Comparison of ENCODE assay signal across 8 mouse cellular contexts in genomic region chr6:33059276-33059675, GRCm38 (mm10). TPM values are rescaled to one million over a fixed set of nuclear protein-coding genes. Genes with fewer than 3 reads are reported as not detected.
DNase-seq lines count a peak whose midpoint lies in the region; ATAC-seq lines count a peak whose summit lies in the region.

No protein-coding gene starts in this region.

- H3K4me1 ChIP-seq in forebrain, embryonic 15.5 days: peaks cover 17% of the 10 kb centered on the region
- peaks cover 46% of the 10 kb centered on the region for H3K4me1 ChIP-seq in liver, embryonic 13.5 days (replicated peaks)

- H3K9ac ChIP-seq in forebrain, embryonic 15.5 days (replicated peaks): peak overlapping the region; percentile 76
- peak overlapping the region; percentile 89 for H3K9ac ChIP-seq in liver, embryonic 13.5 days

- peak overlapping the region; percentile 84 for H3K4me3 ChIP-seq in forebrain, embryonic 15.5 days
- peak overlapping the region; percentile 91 for H3K4me3 ChIP-seq in liver, embryonic 13.5 days (replicated peaks)

- H3K27me3 ChIP-seq in forebrain, embryonic 15.5 days: no peaks in the 10 kb centered on the region
- no peaks in the 10 kb centered on the region for H3K27me3 ChIP-seq in liver, embryonic 13.5 days

- peaks cover 7% of the 10 kb centered on the region; the same call in 1 of the 2 replicates for H3K36me3 ChIP-seq in forebrain, embryonic 15.5 days
- peaks cover 11% of the 10 kb centered on the region for H3K36me3 ChIP-seq in liver, embryonic 13.5 days

- H3K27ac ChIP-seq in forebrain, embryonic 15.5 days (replicated peaks): no peak overlapping the region
- H3K27ac ChIP-seq in liver, embryonic 13.5 days: peak overlapping the region; percentile 80

- ATAC-seq in forebrain, embryonic 15.5 days (replicated peaks): no peak
- no peak for ATAC-seq in liver, embryonic 13.5 days (ENCODE audit: low read depth)
- ATAC-seq in megakaryocyte progenitor cell, adult 5-6 weeks (replicated peaks; ENCODE audit: poor library complexity): no peak

- 37% methylated on average over 7 of the region's 7 CpGs for WGBS in forebrain, embryonic 15.5 days
- 14% methylated on average over 7 of the region's 7 CpGs for WGBS in liver, embryonic 13.5 days (ENCODE audit: insufficient replicate concordance)

- no peaks in the 10 kb centered on the region for H3K9me3 ChIP-seq in forebrain, embryonic 15.5 days
- no peaks in the 10 kb centered on the region for H3K9me3 ChIP-seq in liver, embryonic 13.5 days (replicated peaks)

- DNase-seq in heart, adult 11 months: peak; percentile 91
- no peak for DNase-seq in heart, postnatal 25 days (ENCODE audit: low spot score)
- peak; percentile 68 for DNase-seq in adrenal gland, postnatal 14 days
- DNase-seq in induced T-regulatory cell, adult 2 months (ENCODE audit: low read depth): peak; percentile 32
- DNase-seq in liver, embryonic 13.5 days: peak; percentile 4
- no peak for DNase-seq in embryo, embryonic 9.5 days (ENCODE audit: extremely low spot score)

- intact Hi-C loops in heart, postnatal 25 days (cut with DNase I): loop anchor here (5.0 kb wide), 1 partner anchor 77 kb away; no protein-coding TSS in a partner anchor

- H3K4me2 ChIP-seq in forebrain, embryonic 15.5 days (replicated peaks): peak overlapping the region; percentile 76
- H3K4me2 ChIP-seq in liver, embryonic 13.5 days: peak overlapping the region; percentile 80

RNA-seq across cellular contexts. Expression of gene Chchd3, which starts 0.8 kb away (rescaled TPM):
- 100 to 1,000 TPM; 549 to 559 TPM for total RNA-seq in heart, postnatal 25 days (2021)
- 274 and 287 TPM in 2 replicates for total RNA-seq in adrenal gland, postnatal 14 days (2021)
- polyA plus RNA-seq in forebrain, embryonic 15.5 days (2015; fragmentation: Nextera tagmentation; extraction: Ambion mirVana): 129 and 134 TPM in 2 replicates
- polyA plus RNA-seq in liver, embryonic 13.5 days (2015; fragmentation: Nextera tagmentation; extraction: Ambion mirVana): 90.2 and 105 TPM in 2 replicates
- 120 and 126 TPM in 2 replicates for total RNA-seq in megakaryocyte progenitor cell, adult 5-6 weeks (2015)
- 192 and 215 TPM in 2 replicates for total RNA-seq in megakaryocyte progenitor cell, adult 5-6 weeks (2017)

Comparison
In these comparisons a context has a peak if more than half of its experiments do, and no peak if none do; other contexts are left out.
1. DNase-seq: peak in heart, adult 11 months (single experiment), adrenal gland, postnatal 14 days (single experiment), induced T-regulatory cell, adult 2 months (single experiment) and liver, embryonic 13.5 days (single experiment); none in heart, postnatal 25 days (single experiment) and embryo, embryonic 9.5 days (single experiment).